Mouse (Mus musculus) T-cell, adult 66 days (primary cell): ENCODE results near the gene Chrnb4. TPM values are rescaled to one million over a fixed set of nuclear protein-coding genes. Genes with fewer than 3 reads are reported as not detected.

Experiments used
- total RNA-seq, 2 experiments: library from RNA; stranded (reverse); gene quantifications; 3 replicates in 1 of 2; 4 replicates in 1 of 2; pipeline ENCODE4 v1.2.4; 2023

Chrnb4 gene
- total RNA-seq: not detected

GRCm38 (mm10) chr9:55048211-55048880 lies at the start of gene Chrnb4:
TSS of gene Chrnb4 (minus strand) at chr9:55048779.

GRCm38 (mm10) chr9:55026275-55026663 lies 22.3 kb downstream of the Chrnb4 start, which contains the start of gene Chrna3:
TSS of gene Chrna3 (minus strand) at chr9:55026562.

GRCm38 (mm10) chr9:54980674-54981073 lies 67.9 kb downstream of the Chrnb4 start, which contains the start of gene Chrna5:
TSS of gene Chrna5 (plus strand) at chr9:54980880.

Other genes starting within 250 kb of the Chrnb4 start
- gene Ireb2, start 185.0 kb downstream of the Chrnb4 start, total RNA-seq: 10 to 100 TPM; 41.5 to 48.4 TPM
- gene Hykk, start 131.5 kb downstream of the Chrnb4 start, total RNA-seq: 1 to 10 TPM in 1 of 2 experiments, under 1 TPM in 1; 0.80 to 1.2 TPM
- 100 to 1,000 TPM; 109 to 110 TPM for gene Psma4, start 98.0 kb downstream of the Chrnb4 start, total RNA-seq
- gene AY074887, start 97.8 kb downstream of the Chrnb4 start, total RNA-seq: not detected
- gene Chrna5, start 67.9 kb downstream of the Chrnb4 start, total RNA-seq: not detected
- not detected for gene Chrna3, start 22.2 kb downstream of the Chrnb4 start, total RNA-seq
- 10 to 100 TPM; 30.8 to 32.0 TPM for gene Ube2q2, start 100.1 kb upstream of the Chrnb4 start, total RNA-seq
- 10 to 100 TPM; 42.8 to 44.9 TPM for gene Fbxo22, start 160.1 kb upstream of the Chrnb4 start, total RNA-seq